Mouse (Mus musculus): ENCODE measurements around the gene Rnf32. TPM values are rescaled to one million over a fixed set of nuclear protein-coding genes. Genes with fewer than 3 reads are reported as not detected.

Rnf32 gene
- total RNA-seq, 2 experiments from 2014 or later = 17.2 to 17.5 TPM

DNA sequence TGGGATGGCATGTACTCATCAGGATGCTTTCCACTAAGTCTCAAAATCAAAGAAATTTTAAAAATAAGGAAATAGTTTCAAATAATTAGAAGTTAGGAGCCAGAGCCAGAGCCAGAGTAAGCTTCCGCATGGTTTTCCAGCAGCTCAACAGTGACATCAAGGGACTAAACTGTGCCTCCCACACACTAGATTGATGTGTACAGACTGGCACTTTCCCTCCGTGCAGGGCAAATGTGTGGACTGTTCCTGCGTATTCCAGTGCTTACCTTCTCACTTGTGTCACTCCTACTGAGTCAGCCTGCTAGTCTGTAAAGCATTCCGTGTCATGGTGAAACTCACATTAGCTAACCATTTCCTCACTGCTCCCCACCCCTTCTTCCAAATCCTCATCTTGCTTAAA is 75.1 kb downstream of the Rnf32 start:
- DNase-seq (ENCODE audit: low spot score in 2 of 2) = peak in 1 of 2 experiments; percentile 5

DNA sequence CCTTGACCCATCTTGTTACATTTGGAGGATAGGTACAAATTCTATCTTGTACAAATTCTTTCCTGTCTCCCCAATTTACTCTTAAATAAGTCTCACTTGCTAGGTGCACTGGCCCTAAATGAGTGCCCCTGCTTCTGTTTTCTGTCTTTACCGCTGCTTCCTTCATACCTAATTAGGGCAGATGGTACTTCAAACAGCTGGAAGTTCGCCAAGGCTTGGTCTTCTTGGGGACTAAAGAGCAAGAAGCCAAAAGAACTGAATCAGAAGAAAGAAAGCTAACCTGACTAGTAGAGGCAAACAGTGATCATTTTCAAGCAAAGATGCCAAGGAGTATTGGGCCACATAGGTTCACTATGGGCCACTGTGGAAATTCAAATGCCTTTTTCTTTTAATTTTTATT is 77.6 kb downstream of the Rnf32 start:
- no peak for DNase-seq (ENCODE audit: low spot score in 2 of 2)

DNA sequence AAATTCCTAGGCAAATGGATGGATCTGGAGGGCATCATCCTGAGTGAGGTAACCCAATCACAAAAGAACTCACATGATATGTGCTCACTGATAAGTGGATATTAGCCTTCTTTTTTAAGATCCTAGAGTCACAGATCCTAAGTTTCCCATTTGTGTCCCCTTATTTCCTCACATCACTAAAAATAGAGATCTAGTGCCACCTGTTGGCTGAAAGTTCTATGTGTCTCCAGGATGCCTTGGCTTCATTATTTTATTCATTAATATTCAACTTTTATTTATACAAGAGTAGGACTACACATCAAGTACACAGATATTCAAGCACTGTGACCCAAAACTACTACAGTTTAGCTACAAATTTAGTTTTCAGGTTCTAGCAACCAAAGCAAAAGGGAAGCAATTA is 79.0 kb downstream of the Rnf32 start:
- DNase-seq (ENCODE audit: low spot score in 2 of 2) = no peak

Other genes starting within 250 kb of the Rnf32 start
- 10 to 100 TPM; 29.3 to 33.7 TPM for gene Lmbr1, start 182.4 kb downstream of the Rnf32 start, total RNA-seq (2021)
- 10 to 100 TPM; 14.2 to 17.4 TPM for gene Nom1, start 238.7 kb downstream of the Rnf32 start, total RNA-seq (2021)